Mouse (Mus musculus): ENCODE data around the gene Rcn3.

- TF ChIP-seq CTCF (IDR thresholded peaks at IDR 0.05) (no peak), EP300 (IDR thresholded peaks at IDR 0.05) (no peak)
These were observed 30.4 kb downstream of the Rcn3 start for GRCm38 (mm10) chr7:45061532-45062075.

Measured in lung, postnatal 0 days (tissue).